Mouse (Mus musculus) thymus, adult 2 months (tissue): ENCODE data around the gene Abhd16b.

Experiments
- CTCF ChIP-seq: fragments of 200-500 bp; IDR thresholded peaks from 2 replicates; pipeline ENCODE4 v1.5.1; 2012; ENCODE audit warnings: mild to moderate bottlenecking, control low read depth, low read length, moderate library complexity, borderline replicate concordance; ENCODE audit not compliant: control insufficient read depth, poor library complexity, insufficient read depth; ENCODE audit errors: extremely low read depth
- POLR2A ChIP-seq: fragments of 200-500 bp; IDR thresholded peaks from 2 replicates; pipeline ENCODE4 v1.6.1; 2012; ENCODE audit warnings: mild to moderate bottlenecking, low read length, control low read depth, moderate library complexity; ENCODE audit not compliant: control insufficient read depth, poor library complexity, insufficient read depth; ENCODE audit errors: extremely low read depth

- TF ChIP-seq CTCF: peak; percentile 53; the same call in 1 of the 2 replicates
- peak; percentile 95 for TF ChIP-seq POLR2A
Observed at GRCm38 (mm10) chr2:181520118-181520935, 27.3 kb downstream of the Abhd16b start, which contains the start of gene Dnajc5.
